Mouse (Mus musculus) C2C12 (cell line): ENCODE data around the gene 1700029I15Rik. TPM values are rescaled to one million over a fixed set of nuclear protein-coding genes. Genes with fewer than 3 reads are reported as not detected.

Experiments
- H3K27me3 ChIP-seq: one replicate; pipeline ENCODE4 v1.6.1; 2011; ENCODE audit not compliant: control insufficient read depth, insufficient read depth, insufficient read length
- H3K36me3 ChIP-seq: one replicate; pipeline ENCODE4 v1.6.1; 2011; ENCODE audit not compliant: control insufficient read depth, insufficient read depth
- H3K4me3 ChIP-seq: one replicate; pipeline ENCODE4 v1.5.1; 2011; ENCODE audit warnings: mild to moderate bottlenecking, control low read depth; ENCODE audit not compliant: poor library complexity, insufficient read depth, severe bottlenecking
- H3K79me2 ChIP-seq: one replicate; pipeline ENCODE4 v1.6.1; 2011; ENCODE audit not compliant: control insufficient read depth, insufficient read depth
- H3K79me3 ChIP-seq: one replicate; pipeline ENCODE4 v1.6.1; 2011; ENCODE audit warnings: low read depth, control low read depth
- H3ac ChIP-seq: one replicate; pipeline ENCODE3; 2011; ENCODE audit warnings: low read depth; ENCODE audit not compliant: control insufficient read depth, insufficient read length
- CEBPB ChIP-seq: IDR thresholded peaks from one replicate; pipeline ENCODE4 v1.6.1; 2011; ENCODE audit warnings: low read depth, mild to moderate bottlenecking, control low read depth, moderate library complexity
- CTCF ChIP-seq: IDR thresholded peaks from one replicate; pipeline ENCODE4 v1.5.1; 2011; ENCODE audit not compliant: control insufficient read depth, insufficient read depth, insufficient read length
- FOSL1 ChIP-seq: IDR thresholded peaks from one replicate; pipeline ENCODE4 v1.8.0; 2011; ENCODE audit warnings: mild to moderate bottlenecking, low read length; ENCODE audit not compliant: poor library complexity, insufficient read depth, severe bottlenecking
- MAX ChIP-seq: IDR thresholded peaks from one replicate; pipeline ENCODE4 v1.6.1; 2011; ENCODE audit warnings: mild to moderate bottlenecking, control low read depth
- MYOD1 ChIP-seq: IDR thresholded peaks from one replicate; pipeline ENCODE4 v1.6.1; 2011; ENCODE audit warnings: low read depth; ENCODE audit not compliant: control insufficient read depth, insufficient read length
- MYOG ChIP-seq: IDR thresholded peaks from one replicate; pipeline ENCODE4 v1.6.1; 2011; ENCODE audit not compliant: control insufficient read depth, insufficient read length; ENCODE audit errors: extremely low read depth
- USF1 ChIP-seq: IDR thresholded peaks from one replicate; pipeline ENCODE4 v1.6.1; 2011; ENCODE audit warnings: low read depth, mild to moderate bottlenecking, control low read depth, moderate library complexity
- polyA plus RNA-seq: library from polyadenylated mRNA; unstranded; fragments of >200 nt; fragmentation: generic; extraction: Trizol; gene quantifications from one replicate; pipeline ENCODE4 v1.2.1, GENCODE M21; 2012; ENCODE audit warnings: missing spikeins

Gene 1700029I15Rik
- polyA plus RNA-seq, 1 experiment = 0.73 TPM

- H3K27me3 ChIP-seq = peaks cover 24% of the 10 kb centered on the region
- no peak for TF ChIP-seq CEBPB
- no peak for TF ChIP-seq MYOD1
- no peak for TF ChIP-seq CTCF
- H3K4me3 ChIP-seq = no peak within 1 kb of the TSS
- no peaks in the 10 kb centered on the region for H3K79me3 ChIP-seq
- no peak within 1 kb of the TSS for H3ac ChIP-seq
- no peaks in the 10 kb centered on the region for H3K79me2 ChIP-seq
- no peaks in the 10 kb centered on the region for H3K36me3 ChIP-seq
Measured at GRCm38 (mm10) chr2:92401091-92401561, 18.8 kb downstream of the 1700029I15Rik start, which contains the start of gene Mapk8ip1. Gene Mapk8ip1 (minus strand): TSS chr2:92401263.

GRCm38 (mm10) chr2:92402591-92403326 lies 20.4 kb downstream of the 1700029I15Rik start:
- Histone ChIP-seq H3K79me3 (no peaks in the 10 kb centered on the region), H3ac (no peak overlapping the region), H3K36me3 (no peaks in the 10 kb centered on the region), H3K27me3 (peaks cover 8% of the 10 kb centered on the region), H3K79me2 (no peaks in the 10 kb centered on the region), H3K4me3 (no peak overlapping the region)
- TF ChIP-seq MAX (no peak), CEBPB (no peak), MYOG (no peak), FOSL1 (no peak), USF1 (no peak), MYOD1 (no peak), CTCF (no peak)

- Histone ChIP-seq H3K36me3 (peaks cover 3% of the 10 kb centered on the region), H3K79me3 (no peaks in the 10 kb centered on the region), H3ac (no peak overlapping the region), H3K79me2 (no peaks in the 10 kb centered on the region), H3K27me3 (peaks cover 8% of the 10 kb centered on the region), H3K4me3 (no peak overlapping the region)
- TF ChIP-seq CEBPB = no peak
- TF ChIP-seq MYOD1 = no peak
- no peak for TF ChIP-seq FOSL1
Measured at GRCm38 (mm10) chr2:92403776-92404319, 21.5 kb downstream of the 1700029I15Rik start.

- Histone ChIP-seq H3K79me2 (no peaks in the 10 kb centered on the region), H3ac (no peak overlapping the region), H3K4me3 (no peak overlapping the region), H3K79me3 (no peaks in the 10 kb centered on the region), H3K36me3 (peaks cover 6% of the 10 kb centered on the region), H3K27me3 (peaks cover 4% of the 10 kb centered on the region)
- TF ChIP-seq CTCF (no peak), MYOD1 (no peak), CEBPB (no peak), MYOG (no peak), FOSL1 (no peak), MAX (no peak), USF1 (no peak)
Measured at GRCm38 (mm10) chr2:92404737-92405136, 22.4 kb downstream of the 1700029I15Rik start.

GRCm38 (mm10) chr2:92405687-92406086 lies 23.3 kb downstream of the 1700029I15Rik start:
- Histone ChIP-seq H3K79me3 (no peaks in the 10 kb centered on the region), H3K36me3 (peaks cover 12% of the 10 kb centered on the region), H3K79me2 (no peaks in the 10 kb centered on the region), H3K4me3 (no peak overlapping the region), H3K27me3 (peaks cover 3% of the 10 kb centered on the region), H3ac (no peak overlapping the region)
- TF ChIP-seq USF1 (no peak), CEBPB (no peak), MYOD1 (no peak), MAX (no peak), CTCF (no peak), FOSL1 (no peak), MYOG (no peak)

- Histone ChIP-seq H3K36me3 (peaks cover 22% of the 10 kb centered on the region), H3K79me2 (no peaks in the 10 kb centered on the region), H3ac (no peak overlapping the region), H3K27me3 (no peaks in the 10 kb centered on the region), H3K79me3 (no peaks in the 10 kb centered on the region), H3K4me3 (no peak overlapping the region)
- TF ChIP-seq MYOD1 (no peak), FOSL1 (no peak), MYOG (no peak), CEBPB (no peak), USF1 (no peak), MAX (no peak), CTCF (no peak)
Measured at GRCm38 (mm10) chr2:92408309-92409045, 26.1 kb downstream of the 1700029I15Rik start.
